Mouse (Mus musculus) forebrain, embryonic 13.5 days (tissue): ENCODE measurements around the gene Smg9. TPM values are rescaled to one million over a fixed set of nuclear protein-coding genes. Genes with fewer than 3 reads are reported as not detected.
A peak's percentile ranks its signal among the peaks of the same experiment; 100 is the strongest.

Experiments used
- ATAC-seq: fragments of 200-750 bp; cut with Nextera tagmentation; 2 replicates; pipeline ENCODE4 v1.8.0; 2017
- H3K27ac ChIP-seq: fragments of 300-500 bp; sonication (generic); 2 replicates; pipeline ENCODE4 v1.5.1; 2015; ENCODE audit warnings: inconsistent platforms, mild to moderate bottlenecking, moderate library complexity
- H3K27me3 ChIP-seq: fragments of 300-500 bp; sonication (generic); 2 replicates; pipeline ENCODE4 v1.6.1; 2015; ENCODE audit warnings: mild to moderate bottlenecking, inconsistent platforms
- H3K36me3 ChIP-seq: fragments of 300-500 bp; sonication (generic); 2 replicates; pipeline ENCODE4 v1.6.1; 2015; ENCODE audit warnings: mild to moderate bottlenecking, inconsistent platforms; ENCODE audit not compliant: poor library complexity, severe bottlenecking
- H3K4me1 ChIP-seq: fragments of 300-500 bp; sonication (generic); 2 replicates; pipeline ENCODE4 v1.6.1; 2015; ENCODE audit warnings: inconsistent platforms
- H3K4me2 ChIP-seq: fragments of 300-500 bp; sonication (generic); 2 replicates; pipeline ENCODE4 v1.6.1; 2015; ENCODE audit warnings: inconsistent platforms, mild to moderate bottlenecking, moderate library complexity
- H3K4me3 ChIP-seq: fragments of 300-500 bp; sonication (generic); 2 replicates; pipeline ENCODE4 v1.5.1; 2015; ENCODE audit warnings: mild to moderate bottlenecking, inconsistent platforms
- H3K9ac ChIP-seq: fragments of 300-500 bp; sonication (generic); 2 replicates; pipeline ENCODE4 v1.6.1; 2015; ENCODE audit warnings: mild to moderate bottlenecking, inconsistent platforms
- H3K9me3 ChIP-seq: fragments of 300-500 bp; sonication (generic); replicated peaks from 2 replicates; pipeline ENCODE4 v1.6.1; 2016; ENCODE audit warnings: inconsistent platforms
- WGBS: fragments of 180-500 bp; shearing (Covaris S2); methylation state at CpG from one replicate; pipeline ENCODE4 v1.1.7; 2015; 5-methylcytosine and 5-hydroxymethylcytosine counted together
- polyA plus RNA-seq: library from polyadenylated mRNA; unstranded; fragments of >200 nt; fragmentation: Nextera tagmentation; extraction: Ambion mirVana; gene quantifications from 2 replicates; pipeline ENCODE4 v1.2.1, GENCODE M21; 2015

Gene Smg9
- polyA plus RNA-seq, result 25.7 and 30.4 TPM in 2 replicates

DNA sequence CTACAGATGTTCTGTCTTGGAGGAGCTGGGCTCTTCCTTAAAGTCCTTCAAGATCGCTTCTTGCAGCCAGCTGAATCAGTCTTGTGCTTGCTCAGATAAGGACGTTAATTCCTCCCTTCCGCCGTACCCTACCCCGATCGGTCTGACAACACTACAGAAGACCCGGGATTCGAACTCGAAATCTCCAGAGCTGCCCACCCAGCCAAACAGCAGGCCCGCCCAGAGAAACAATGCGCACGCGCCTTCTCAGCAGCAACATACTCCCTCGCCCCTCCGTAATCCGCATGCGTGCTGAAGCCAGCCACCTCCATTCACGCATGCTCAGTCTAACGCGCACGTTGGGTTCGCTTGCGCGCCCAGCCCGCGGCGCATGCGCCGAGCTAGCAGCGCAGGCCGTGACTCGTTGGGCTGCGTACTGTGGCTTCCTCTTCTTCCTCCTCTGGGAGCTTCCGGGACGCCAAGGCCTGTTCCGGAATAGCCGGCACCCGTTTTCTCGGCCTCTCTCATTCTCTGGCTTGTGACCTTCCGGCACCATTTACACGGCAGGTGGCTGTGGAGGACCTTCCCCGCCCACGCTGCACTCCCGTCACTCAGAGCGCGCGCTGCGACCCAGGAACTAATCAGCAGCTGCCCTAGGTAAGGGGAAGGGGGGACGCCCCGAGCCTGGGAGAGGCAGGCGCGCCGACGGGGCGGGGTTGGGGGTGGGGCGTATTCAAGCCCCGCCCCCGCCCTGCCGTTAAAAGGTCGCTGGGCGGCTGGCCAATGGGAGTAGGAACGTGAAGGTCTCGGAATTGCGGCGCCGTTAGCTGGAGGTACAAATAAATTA, at the start of gene Smg9:
TSS of gene Smg9 (plus strand) at position 364 of the 826 bp plus-strand sequence.
- WGBS, result 2% methylated on average over 66 of the region's 66 CpGs

DNA sequence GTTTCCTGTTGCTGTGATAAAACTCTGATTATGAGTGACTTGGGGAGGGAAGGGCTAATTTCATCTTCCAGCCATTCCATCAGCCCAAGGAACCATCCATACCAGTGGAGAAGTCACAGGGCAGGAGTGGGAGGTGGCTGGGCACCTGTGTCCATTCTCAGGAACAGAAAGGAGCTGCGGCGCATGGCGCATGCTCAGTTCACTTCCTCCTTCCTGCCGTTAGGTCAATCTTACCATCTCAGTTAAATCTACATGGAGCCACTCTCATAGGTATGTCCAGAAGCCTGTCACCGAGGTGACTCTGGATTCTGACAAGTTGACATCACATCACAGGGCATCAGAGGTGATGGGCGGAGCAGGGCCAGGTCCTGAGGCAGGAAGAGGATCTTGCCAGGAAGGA, 43.8 kb upstream of the Smg9 start:
- Histone ChIP-seq H3K36me3 (no peaks in the 10 kb centered on the region), H3K27me3 (peaks cover 4% of the 10 kb centered on the region; the same call in 1 of the 2 replicates), H3K4me1 (no peaks in the 10 kb centered on the region), H3K27ac (no peak overlapping the region), H3K9ac (no peak overlapping the region), H3K4me3 (no peak overlapping the region), H3K4me2 (no peak overlapping the region), H3K9me3 (no peaks in the 10 kb centered on the region; the same call in none of the 2 replicates)
- ATAC-seq, result no peak
- WGBS, result 87% methylated on average over 6 of the region's 6 CpGs

More for the DNA sequence above, at the start of gene Smg9:
- Histone ChIP-seq H3K27me3 (no peaks in the 10 kb centered on the region), H3K9me3 (no peaks in the 10 kb centered on the region), H3K4me3 (peak within 1 kb of the TSS; percentile 57), H3K27ac (peak within 1 kb of the TSS; percentile 94), H3K4me1 (peaks cover 9% of the 10 kb centered on the region; the same call in 1 of the 2 replicates), H3K4me2 (peak within 1 kb of the TSS; percentile 66), H3K36me3 (peaks cover 27% of the 10 kb centered on the region), H3K9ac (peak within 1 kb of the TSS; percentile 72)
- ATAC-seq, result peak; percentile 96

DNA sequence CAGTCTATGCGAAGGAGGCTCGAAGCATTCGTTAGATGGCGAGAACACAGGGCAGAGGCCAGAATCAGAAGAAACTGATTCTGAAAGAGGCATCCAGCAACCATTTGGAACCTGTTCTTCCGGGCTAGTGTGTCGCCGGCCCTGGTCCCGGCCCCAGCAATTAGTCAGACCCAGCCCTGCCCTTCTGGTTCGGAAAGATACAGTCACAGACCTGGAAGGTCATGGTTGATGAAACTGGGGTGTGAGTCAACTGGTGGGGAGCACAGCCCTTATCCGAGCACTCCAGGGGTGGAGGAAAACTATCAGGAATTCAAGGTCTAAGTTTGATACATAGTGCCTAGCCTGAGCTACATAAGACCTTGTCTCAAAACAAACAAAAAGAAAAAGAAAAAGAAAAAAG, 43.3 kb upstream of the Smg9 start:
- H3K27me3 ChIP-seq, result peaks cover 4% of the 10 kb centered on the region; the same call in 1 of the 2 replicates
- no peaks in the 10 kb centered on the region for H3K4me1 ChIP-seq
- H3K36me3 ChIP-seq, result no peaks in the 10 kb centered on the region
- H3K9me3 ChIP-seq, result peaks cover 3% of the 10 kb centered on the region
- 82% methylated on average over 10 of the region's 10 CpGs for WGBS
- ATAC-seq, result no peak
- no peak overlapping the region for H3K4me3 ChIP-seq
- H3K27ac ChIP-seq, result no peak overlapping the region
- no peak overlapping the region for H3K9ac ChIP-seq
- no peak overlapping the region for H3K4me2 ChIP-seq

DNA sequence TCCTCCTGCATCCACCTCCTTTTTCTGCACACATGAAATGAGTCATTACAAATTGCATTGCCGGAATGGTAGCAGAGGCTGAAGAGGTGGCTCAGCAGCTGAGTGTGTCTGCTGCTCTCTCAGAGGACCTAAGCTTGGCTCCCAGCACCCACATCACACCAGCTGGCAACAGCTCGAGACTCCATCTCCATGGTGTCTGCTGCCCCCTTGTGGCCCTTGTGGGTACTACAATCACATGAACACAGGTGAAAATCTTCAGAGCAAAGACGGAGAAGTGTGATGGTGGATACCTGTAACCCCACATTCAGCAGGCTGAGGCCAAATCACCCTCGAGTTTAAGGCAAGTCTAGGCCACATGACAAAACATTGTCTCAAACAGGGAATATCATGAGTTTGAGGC, 41.5 kb upstream of the Smg9 start:
- Histone ChIP-seq H3K9me3 (peaks cover 4% of the 10 kb centered on the region; the same call in 1 of the 2 replicates), H3K4me3 (no peak overlapping the region), H3K27me3 (0 out of 2 replicates have a peak, but pooled peaks cover 3% of the 10 kb centered on the region), H3K27ac (no peak overlapping the region), H3K4me1 (no peaks in the 10 kb centered on the region), H3K4me2 (no peak overlapping the region), H3K36me3 (no peaks in the 10 kb centered on the region), H3K9ac (no peak overlapping the region)
- 50% methylated on average over 4 of the region's 4 CpGs for WGBS
- no peak for ATAC-seq

DNA sequence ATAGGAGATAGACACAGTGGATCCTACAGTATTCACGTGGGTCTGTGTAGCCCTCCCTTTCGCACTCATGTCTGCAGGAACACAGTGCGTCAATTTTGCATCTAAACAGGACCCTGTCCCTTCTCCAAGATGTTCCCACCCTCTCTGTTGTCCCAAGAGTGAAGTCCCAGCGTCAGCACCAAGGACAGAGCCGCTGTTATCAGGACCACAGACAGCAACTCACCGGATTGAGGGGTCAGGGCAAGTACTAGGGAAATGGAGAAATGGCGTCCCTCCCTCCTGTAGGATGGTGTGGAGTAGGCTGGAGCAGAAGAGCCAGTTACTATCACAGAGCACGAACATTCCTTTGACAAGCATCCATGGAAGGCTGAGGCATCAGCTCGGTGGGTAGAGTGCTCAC, 40.1 kb upstream of the Smg9 start:
- H3K4me3 ChIP-seq, result no peak overlapping the region

DNA sequence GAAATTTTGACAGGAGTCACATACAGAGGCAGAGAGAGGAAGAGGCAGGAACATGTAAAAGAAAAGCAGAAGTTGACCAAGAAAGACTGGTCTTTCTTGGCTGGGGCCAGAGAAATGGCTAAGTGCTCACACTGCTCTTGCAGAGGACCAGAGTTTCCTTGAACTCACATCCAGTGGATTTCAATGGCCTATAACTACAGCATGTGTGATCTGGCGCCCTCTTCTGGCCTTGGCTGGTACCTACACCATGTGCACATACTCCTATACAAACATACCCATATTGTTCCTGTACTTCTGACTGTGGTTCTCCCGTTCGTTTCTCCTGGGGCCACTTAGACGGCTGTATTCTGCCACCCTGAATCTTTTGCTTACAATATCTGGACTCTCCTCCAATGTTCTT, 38.4 kb upstream of the Smg9 start:
- Histone ChIP-seq H3K4me3 (no peak overlapping the region), H3K4me1 (0 out of 2 replicates have a peak, but pooled peaks cover 2% of the 10 kb centered on the region), H3K9ac (no peak overlapping the region), H3K27ac (no peak overlapping the region), H3K27me3 (0 out of 2 replicates have a peak, but pooled peaks cover 5% of the 10 kb centered on the region), H3K36me3 (no peaks in the 10 kb centered on the region), H3K4me2 (no peak overlapping the region), H3K9me3 (peaks cover 4% of the 10 kb centered on the region; the same call in 1 of the 2 replicates)
- 70% methylated on average over 4 of the region's 4 CpGs for WGBS
- no peak for ATAC-seq

More for the DNA sequence above, 40.1 kb upstream of the Smg9 start:
- peaks cover 4% of the 10 kb centered on the region; the same call in 1 of the 2 replicates for H3K9me3 ChIP-seq
- no peak overlapping the region for H3K4me2 ChIP-seq
- H3K27me3 ChIP-seq, result 0 out of 2 replicates have a peak, but pooled peaks cover 5% of the 10 kb centered on the region
- no peak for ATAC-seq
- H3K27ac ChIP-seq, result no peak overlapping the region
- WGBS, result 25% methylated on average over 9 of the region's 9 CpGs
- no peaks in the 10 kb centered on the region for H3K4me1 ChIP-seq
- H3K36me3 ChIP-seq, result no peaks in the 10 kb centered on the region
- no peak overlapping the region for H3K9ac ChIP-seq

DNA sequence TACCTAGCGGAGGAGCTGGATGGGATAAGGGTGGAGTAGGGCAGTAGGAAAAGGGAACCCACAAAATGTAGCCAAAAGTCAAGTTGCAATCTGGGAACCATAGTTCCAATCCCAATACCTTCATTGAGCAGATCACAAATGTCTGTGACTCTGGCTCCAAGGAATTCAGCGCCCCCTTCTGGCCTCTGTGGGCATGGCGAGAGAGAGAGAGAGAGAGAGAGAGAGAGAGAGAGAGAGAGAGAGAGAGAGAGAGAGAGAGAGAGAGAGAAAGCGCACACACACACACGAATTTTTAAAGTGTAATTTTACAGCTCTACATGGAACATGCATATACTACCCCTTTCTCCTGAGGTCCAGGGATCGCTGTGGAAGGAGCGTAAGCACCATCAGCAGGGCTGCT, 36.2 kb upstream of the Smg9 start:
- WGBS, result 25% methylated on average over 7 of the region's 7 CpGs
- no peak for ATAC-seq
- H3K9ac ChIP-seq, result no peak overlapping the region
- H3K4me1 ChIP-seq, result 0 out of 2 replicates have a peak, but pooled peaks cover 2% of the 10 kb centered on the region
- 0 out of 2 replicates have a peak, but pooled peaks cover 4% of the 10 kb centered on the region for H3K9me3 ChIP-seq
- no peak overlapping the region for H3K4me3 ChIP-seq
- H3K27ac ChIP-seq, result no peak overlapping the region
- H3K4me2 ChIP-seq, result no peak overlapping the region
- H3K36me3 ChIP-seq, result no peaks in the 10 kb centered on the region
- 0 out of 2 replicates have a peak, but pooled peaks cover 5% of the 10 kb centered on the region for H3K27me3 ChIP-seq

DNA sequence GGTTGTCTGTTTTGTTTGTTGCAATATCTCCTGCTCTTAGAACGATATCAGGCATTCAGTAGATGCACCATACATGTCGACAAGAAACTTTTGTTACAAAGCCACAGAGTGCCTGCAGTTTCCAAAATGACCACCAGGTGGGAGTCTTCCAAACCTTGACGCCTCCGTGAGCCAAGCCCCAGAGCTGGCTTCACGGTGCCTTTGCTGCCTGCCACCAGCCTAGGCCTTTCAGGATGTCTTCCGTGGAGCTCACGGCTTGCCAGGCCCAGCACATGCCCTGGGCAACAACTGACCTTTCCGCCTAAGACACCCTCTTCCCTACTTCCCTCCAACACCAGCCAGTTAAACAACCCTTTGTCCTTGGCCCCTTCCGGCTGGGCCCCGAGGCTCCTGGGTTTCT, 34.6 kb upstream of the Smg9 start:
- H3K4me2 ChIP-seq, result no peak overlapping the region
- no peak overlapping the region for H3K4me3 ChIP-seq
- no peak overlapping the region for H3K27ac ChIP-seq
- WGBS, result 24% methylated on average over 10 of the region's 10 CpGs
- H3K36me3 ChIP-seq, result no peaks in the 10 kb centered on the region
- no peak overlapping the region for H3K9ac ChIP-seq
- H3K4me1 ChIP-seq, result 0 out of 2 replicates have a peak, but pooled peaks cover 2% of the 10 kb centered on the region
- 0 out of 2 replicates have a peak, but pooled peaks cover 5% of the 10 kb centered on the region for H3K27me3 ChIP-seq
- H3K9me3 ChIP-seq, result 0 out of 2 replicates have a peak, but pooled peaks cover 4% of the 10 kb centered on the region
- peak; percentile 80 for ATAC-seq

DNA sequence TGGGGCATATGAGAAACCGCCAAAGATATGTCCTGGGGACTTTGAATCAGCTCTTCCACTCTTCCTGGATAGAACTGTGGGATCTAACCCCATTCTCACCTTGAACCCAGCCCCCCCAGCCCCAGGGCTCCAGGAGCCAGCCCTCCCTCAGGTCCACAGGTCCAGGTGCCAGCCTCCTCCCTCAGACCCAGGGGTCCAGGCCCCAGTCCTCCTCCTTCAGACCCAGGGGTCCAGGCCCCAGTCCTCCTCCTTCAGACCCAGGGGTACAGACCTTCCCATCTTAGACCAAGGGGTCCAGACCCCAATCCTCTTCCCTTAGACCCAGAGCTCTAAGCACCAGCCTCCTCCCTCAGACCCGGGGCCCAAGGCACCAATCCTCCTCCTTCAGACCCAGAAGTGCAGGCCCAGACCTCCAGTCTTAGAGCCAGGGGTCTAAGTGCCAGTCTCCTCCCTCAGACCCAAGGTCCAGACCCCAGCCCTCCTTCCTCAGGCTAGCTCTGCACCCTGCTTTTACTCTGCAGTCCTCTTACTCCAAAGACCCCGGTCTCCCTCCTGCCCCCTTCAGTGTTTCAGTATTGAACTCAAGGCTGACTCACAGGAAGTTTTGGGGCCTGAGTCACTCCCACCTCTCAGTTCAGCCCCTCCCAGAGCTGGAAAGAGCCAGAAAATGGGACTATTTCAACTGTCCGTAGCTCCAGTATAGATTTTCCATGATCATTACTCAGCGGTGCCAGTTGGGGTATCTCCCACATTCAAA, 34.0 kb upstream of the Smg9 start:
- no peak overlapping the region for H3K9ac ChIP-seq
- peak; percentile 48; the same call in 1 of the 2 replicates for ATAC-seq
- no peak overlapping the region for H3K4me3 ChIP-seq
- WGBS, result 82% methylated on average over 5 of the region's 5 CpGs
- 0 out of 2 replicates have a peak, but pooled peaks cover 4% of the 10 kb centered on the region for H3K9me3 ChIP-seq
- no peaks in the 10 kb centered on the region for H3K36me3 ChIP-seq
- H3K27ac ChIP-seq, result no peak overlapping the region
- H3K4me1 ChIP-seq, result 0 out of 2 replicates have a peak, but pooled peaks cover 2% of the 10 kb centered on the region
- 0 out of 2 replicates have a peak, but pooled peaks cover 5% of the 10 kb centered on the region for H3K27me3 ChIP-seq
- H3K4me2 ChIP-seq, result no peak overlapping the region

DNA sequence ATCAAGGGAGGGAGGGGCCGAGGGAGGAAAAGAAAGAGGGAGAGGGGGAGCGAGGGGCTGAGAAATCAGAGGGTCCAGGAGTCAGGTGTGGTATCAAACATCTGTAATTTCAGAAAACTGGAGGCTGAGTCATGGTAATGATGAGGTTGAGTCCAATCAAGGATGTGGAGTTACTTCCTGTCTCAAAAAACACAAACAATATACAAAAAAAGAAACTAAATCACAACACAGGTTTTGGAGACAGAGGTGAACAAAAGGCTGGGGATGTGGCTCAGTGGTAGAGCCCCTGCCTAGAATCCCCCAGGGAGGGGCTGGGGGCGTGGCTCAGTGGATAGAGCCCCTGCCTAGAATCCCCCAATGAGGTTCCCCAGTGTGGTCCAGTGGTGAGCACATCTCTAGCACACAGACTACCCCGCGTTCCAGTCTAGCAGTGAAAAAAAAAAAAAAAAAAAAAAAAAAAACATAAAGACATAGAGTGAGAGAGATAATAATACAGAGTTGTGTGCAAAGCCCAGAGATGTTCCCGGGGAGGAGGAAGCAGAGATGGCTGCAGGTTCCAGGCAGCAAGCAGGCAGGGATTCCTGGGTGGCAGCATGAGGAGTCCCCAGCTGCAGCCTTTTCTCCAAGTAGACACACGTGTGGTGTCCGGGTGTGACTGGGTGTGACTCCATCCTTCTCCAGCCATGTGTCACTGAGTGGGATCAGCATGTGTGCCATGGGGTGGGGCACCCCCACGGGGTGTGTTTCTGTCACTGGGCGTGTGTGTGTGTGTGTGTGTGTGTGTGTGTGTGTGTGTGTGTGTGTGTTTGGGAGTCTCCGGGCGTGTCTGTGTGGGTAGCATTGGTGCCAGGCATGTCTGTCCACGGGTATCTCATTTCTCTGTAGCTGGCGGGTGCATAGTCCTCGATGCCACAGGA, 32.4 kb upstream of the Smg9 start:
- H3K36me3 ChIP-seq, result no peaks in the 10 kb centered on the region
- no peak overlapping the region for H3K4me2 ChIP-seq
- no peak overlapping the region for H3K9ac ChIP-seq
- WGBS, result 83% methylated on average over 13 of the region's 15 CpGs
- no peaks in the 10 kb centered on the region for H3K9me3 ChIP-seq
- H3K4me3 ChIP-seq, result no peak overlapping the region
- H3K27me3 ChIP-seq, result 0 out of 2 replicates have a peak, but pooled peaks cover 2% of the 10 kb centered on the region
- ATAC-seq, result no peak
- no peak overlapping the region for H3K27ac ChIP-seq
- H3K4me1 ChIP-seq, result 0 out of 2 replicates have a peak, but pooled peaks cover 2% of the 10 kb centered on the region

DNA sequence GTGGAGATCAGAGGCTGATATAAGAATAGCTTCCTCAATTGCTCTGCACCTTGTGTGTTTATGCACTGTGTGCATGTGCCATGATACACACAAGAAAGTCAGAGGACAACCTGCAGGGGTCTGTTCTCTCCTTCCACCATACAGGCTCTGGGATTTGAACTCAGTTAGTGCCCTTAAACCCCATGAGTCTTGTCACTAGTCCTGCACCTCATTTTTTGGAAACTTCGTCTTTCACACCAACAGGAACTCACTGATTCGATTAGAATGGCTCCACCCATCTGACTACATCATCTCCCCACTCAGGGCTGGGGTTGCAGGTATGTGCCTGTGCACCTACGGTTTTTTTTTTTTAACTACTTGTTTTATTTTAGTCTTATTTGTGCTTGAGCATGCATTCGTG, 31.2 kb upstream of the Smg9 start:
- Histone ChIP-seq H3K4me3 (no peak overlapping the region), H3K9ac (no peak overlapping the region), H3K27me3 (0 out of 2 replicates have a peak, but pooled peaks cover 2% of the 10 kb centered on the region), H3K36me3 (no peaks in the 10 kb centered on the region), H3K27ac (no peak overlapping the region), H3K4me1 (peaks cover 4% of the 10 kb centered on the region), H3K4me2 (no peak overlapping the region), H3K9me3 (no peaks in the 10 kb centered on the region)
- WGBS, result 66% methylated on average over 4 of the region's 4 CpGs
- no peak for ATAC-seq
